Mouse (Mus musculus) kidney, postnatal 14 days (tissue): ENCODE results near the gene Fth1.
"Not testable (repeated sequence)": the region's sequence is repeated elsewhere in the genome, so short reads cannot be mapped to it uniquely, and the experiment has no call there.

Source experiments
- DNase-seq: peaks from one replicate; pipeline ENCODE4 v3.0.0; 2022; ENCODE audit warnings: mixed read lengths

Fth1 gene

DNA sequence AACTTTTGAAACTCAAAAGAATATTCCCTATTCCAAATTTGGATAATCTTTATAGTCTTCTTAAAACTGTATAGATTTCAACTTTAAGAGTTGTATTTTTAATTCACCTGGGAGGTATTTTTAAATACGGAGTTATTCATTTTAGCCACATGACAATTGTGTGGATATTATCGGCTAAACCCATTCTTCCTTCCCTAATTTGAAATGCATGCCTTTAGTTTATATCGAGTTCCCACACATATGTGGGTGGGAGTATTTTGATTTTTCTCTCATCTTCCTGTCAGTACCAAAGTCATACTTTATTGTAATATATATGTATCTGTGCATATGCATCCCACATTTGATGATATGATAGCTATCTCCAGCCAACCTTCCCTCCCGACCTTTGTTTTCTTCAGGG is at the start of gene Fth1:
Gene Fth1, plus strand, starts transcription at position 341 of the 400 bp plus-strand sequence.
- no peak for DNase-seq

DNA sequence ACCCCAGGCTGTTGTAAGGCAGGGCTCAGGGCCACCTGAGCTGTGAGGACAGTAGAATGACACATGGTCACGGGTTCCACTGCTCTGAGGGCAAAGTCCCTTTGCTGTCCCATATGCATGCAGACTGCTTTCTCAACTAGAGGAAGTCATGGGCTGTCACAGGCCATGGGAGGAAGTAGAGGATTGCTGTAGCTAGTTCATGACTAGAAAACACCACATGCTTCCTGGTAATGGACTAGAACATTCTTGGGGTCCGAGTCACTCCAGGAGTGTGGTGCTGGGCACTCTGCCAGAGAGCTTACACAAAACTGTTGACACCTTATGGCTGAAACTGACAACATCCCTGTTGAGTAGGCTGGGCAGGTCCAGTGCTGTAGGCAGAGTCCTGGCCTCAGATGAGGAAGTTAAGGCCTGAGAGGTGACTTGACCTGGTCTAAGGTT is 49.2 kb upstream of the Fth1 start:
- not testable (repeated sequence) for DNase-seq

DNA sequence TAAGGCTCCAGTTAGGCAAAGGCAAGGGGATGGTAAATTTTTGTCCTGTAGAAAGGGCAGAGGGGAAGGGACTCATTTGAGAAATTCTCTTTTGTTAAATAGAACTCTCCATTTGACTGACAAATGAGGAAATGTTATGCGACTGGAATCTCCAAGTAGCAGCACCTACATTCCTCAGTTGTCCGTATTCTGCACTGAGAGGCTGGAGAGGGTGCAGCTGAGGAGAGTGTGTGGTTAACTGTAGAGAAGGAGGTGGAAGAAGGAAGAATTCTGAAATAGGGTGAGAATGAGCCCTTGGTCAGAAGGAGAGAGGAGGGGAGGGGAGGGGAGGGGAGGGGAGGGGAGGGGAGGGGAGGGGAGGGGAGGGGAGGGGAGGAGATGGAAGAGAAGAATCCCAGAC is 46.5 kb upstream of the Fth1 start:
- DNase-seq: no peak

DNA sequence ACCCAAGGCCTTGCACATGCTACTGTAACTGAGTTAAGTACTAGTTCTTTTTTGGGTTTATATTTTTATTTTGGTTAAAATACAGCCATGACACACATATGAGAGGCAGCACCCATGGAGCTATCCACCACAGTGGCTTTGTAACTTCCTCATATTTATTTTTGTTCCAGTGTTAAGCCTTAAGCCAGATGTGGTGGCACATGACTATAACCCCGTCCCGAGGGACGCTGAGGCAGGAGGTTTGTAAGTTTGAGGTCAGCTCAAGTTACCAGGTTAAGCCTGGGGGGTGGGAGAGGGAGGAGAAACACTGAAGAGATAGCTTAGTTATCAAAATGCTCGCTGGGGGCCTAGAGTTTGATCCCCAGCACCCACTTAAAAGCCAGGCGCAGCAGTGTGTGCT is 43.8 kb upstream of the Fth1 start:
- no peak for DNase-seq

DNA sequence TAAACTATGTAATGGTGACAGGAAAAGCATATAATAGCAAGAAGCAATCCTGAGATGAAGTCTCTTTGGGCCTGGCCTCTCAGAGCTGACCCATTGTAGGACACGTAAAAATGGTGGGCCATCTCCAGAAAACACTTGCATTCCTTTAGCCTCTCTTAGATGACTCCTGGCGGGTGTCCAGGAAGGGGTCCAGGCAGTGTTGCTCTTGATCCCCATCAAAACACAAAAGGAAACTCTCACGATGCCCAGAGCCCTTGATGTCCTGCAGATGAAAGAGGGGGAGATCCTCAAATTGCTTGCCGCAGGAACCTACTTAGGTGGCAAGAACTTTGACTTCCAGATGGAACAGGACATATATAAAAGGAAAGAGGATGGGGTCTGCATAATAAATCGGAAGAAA is 43.0 kb upstream of the Fth1 start:
- no peak for DNase-seq

DNA sequence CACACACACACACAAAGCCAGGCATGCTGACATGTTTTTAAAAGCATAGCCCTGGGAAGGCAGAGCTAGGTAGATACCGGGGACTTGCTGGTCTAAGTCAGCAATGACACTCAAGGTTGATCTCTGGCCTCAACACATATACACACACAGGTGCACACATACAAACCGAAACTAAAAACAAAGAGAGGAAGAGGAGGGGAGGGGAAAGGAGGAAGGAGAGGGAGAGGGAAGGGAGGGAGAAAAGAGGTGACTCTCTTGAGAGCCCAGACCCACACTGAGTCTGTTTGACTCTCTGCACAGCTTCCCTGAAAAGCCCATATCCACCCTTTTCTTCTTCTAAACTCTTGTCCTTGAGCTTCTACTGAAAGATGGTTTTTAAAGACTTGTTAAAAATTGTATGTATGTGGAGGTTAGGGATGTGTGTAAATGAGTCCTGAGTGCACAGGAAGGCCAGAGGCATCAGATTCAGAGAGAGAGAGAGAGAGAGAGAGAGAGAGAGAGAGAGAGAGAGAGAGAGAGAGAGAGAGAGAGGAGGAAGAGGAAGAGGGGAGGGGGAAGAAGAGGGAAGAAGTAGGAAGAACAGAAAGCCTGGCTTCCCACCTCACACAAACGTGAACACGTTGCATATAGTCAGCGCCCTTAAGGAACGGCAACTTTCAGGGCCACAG is 42.1 kb upstream of the Fth1 start:
- DNase-seq: no peak

DNA sequence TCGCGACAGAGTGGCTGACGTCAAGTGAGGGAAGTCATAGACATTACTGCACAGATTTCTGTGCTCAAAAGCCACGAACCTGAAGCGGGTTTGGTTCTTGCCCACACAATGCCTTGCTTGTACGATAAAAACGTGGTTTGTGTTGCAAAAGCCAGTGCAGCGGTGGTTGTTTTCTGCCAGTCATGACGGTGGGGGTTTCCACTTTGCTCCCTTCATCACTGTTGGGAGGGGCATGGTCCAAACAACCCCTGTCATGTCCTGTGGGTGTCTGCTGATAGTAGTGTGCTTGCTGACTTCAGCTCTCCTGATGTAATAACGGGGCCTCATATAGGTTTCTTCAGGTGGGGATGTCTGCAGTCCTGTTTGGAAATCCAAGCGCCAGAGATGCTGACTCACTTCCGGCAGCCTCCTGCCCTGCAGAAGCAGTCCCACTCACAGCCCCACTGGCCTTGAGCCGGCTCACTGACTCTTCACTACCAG is 41.5 kb upstream of the Fth1 start:
- no peak for DNase-seq

DNA sequence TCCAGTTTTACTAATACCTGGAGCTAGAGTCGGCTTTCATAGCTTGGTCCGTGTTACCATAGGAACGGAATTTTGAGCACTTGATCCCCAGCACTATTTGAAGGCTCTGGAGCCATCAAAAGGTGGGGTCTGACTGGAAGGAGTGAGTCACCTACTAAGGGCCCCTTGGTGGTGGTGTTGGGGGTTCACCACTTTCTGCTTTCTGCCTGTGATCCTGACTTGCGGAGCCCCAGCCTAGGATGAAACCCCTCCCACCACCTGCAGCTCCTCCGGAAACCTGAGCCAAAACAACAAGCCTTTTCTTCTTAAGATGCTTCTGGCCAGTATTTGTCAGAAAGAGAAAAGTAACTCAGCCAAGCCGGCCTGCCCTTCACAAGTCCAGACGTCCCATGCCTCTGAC is 40.6 kb upstream of the Fth1 start:
- DNase-seq: no peak

DNA sequence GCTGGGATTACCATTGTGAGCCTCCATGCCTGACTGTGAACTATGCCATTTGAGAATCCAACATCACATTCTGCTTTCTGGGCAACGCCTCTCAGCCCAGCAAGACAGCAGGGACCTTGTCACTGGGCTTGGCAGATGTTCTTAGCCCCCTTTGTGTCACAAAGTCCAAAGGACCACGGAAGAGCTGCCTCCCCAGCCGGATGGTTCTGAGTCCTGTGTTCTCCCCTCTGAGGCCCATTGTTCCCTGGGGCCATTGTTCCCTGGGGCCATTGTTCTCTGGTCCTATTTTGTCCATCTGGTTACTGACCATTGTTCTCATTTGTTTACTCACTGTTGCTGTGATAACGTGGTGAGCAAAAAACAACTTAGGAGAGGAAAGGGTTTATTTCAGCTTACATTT is 39.5 kb upstream of the Fth1 start:
- DNase-seq: no peak

DNA sequence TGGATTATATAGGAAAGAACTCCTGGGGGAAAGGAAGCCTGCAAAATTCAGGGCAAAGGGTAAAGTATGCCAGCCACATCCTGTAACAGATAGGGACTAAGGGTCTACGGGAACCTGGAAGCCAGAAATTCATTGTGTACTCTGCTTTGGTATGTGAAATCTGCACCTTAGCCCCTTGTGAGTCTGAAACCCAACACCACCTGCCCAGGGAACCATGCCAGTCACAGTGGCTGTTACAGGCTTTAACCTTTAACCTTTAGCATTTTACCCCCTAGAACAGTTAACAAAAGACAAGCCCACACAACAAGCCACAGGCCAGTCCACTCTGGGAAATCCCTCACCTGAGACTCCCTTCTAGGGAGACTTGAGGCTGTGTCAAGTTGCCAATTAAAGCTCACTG is 38.6 kb upstream of the Fth1 start:
- peak; percentile 27 for DNase-seq

DNA sequence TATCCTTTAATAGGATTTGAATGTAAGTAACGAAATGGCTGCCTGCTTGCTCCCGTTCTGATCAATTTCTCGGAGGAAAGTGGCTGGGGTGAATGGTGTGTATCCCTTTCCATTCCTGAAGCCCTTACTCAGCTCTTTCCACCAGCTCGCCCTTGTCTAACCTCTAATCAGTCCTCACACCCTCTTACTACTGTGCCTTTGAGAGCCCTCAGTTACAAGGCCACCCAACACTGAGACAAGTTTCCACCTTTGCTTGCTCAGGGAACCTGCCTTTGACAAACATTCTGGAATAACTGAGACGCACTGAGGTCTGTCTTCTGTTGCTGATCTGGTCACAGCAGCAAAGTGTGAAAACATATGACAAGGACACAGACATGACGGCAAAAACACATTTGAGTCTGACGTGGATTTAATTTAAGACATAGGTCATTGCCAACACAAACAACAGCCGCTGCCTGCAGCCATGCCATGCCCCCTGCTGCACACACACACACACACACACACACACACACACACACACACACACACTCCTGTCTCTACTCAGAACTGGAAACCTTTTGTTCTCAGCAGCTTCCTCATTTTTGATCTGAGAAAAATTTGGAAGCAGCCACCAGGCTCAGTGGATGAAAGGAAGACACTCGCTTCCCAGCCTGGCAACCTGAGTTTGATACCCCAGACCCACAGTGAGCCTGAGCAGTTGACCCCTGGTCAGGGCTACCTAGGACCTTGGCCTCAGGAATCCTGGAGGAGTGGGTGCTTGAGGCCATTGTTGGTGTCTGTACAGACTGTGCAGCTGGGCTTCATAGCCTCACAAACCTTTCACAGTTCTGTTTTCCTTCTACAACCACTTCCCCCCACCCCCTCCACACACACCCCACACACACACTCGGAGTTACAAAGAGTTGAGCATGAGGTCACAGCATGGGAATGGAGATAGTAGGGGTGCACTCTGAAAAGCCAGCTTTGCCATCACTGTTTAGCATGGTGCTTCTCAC is 37.6 kb upstream of the Fth1 start:
- peak; percentile 38 for DNase-seq

DNA sequence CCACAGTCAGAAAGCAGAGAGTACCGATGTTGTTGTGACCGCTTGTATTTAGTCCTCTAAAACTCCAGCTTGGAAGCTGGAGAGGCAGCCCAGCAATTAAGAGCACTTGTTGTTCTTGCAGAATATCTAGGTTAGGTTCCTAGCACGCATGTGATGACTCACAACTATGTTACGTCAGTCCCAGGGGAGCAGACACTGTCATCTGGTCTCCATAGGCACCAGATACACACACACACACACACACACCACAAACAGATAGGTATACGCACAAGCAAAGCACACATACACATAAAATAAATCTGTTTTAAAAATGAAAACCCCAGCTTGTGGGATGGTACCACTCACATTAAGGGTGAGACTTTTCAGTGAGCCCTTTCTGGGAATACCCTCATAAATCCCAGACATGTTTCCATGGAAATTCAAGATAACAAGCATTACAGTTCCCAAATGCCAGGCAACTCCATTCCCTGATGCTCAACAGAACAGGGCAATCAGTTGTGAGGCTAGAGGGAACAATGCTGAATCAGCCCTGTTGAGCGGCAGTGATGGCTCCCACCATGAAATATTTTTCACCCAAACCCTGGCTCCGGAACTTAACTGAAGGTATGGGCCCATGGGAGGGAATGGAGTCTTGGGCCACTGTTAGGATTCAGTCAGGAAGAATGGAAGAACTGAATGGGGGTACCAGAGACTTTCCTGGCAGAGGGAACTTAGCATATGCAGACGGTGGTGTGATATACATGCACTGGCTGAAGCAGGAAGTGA is 34.4 kb upstream of the Fth1 start:
- DNase-seq: no peak

DNA sequence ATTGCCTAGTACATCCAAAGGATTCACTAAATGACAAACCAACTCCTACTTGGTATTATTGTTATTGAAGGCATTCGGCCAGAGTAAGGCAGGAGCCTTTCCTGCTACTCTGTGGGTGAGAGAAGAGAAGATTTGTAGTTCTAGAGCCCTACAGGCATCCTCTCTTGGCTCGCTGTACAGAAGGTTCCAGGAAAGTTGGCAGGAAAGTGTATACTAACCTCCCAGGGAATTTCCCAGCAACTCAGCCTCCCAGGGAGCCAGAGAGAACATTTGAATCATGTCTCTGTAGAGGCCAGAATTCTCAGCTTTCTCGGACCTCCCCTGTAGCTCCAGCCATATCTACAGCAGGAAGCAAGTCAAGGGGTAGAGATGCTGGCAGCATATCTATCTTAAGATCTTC is 33.4 kb upstream of the Fth1 start:
- peak; percentile 38 for DNase-seq

DNA sequence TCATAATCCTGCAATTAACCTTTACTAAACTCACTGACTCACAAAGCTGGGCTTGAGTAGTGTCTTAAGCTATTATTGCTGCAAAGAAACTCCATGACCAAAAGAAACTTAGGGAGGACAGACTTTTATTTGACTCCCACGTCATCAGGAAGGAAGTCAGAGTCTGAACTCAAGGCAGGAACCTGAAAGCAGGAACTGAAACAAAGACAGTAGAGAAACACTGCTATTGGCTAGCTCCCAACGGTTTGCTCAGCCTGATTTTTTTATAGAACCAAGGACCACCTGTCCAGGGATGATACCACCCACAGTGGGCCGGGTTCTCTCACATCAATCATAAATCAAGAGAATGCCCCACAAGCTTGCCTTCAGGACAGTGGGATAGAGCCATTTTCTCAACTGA is 28.0 kb upstream of the Fth1 start:
- no peak for DNase-seq

DNA sequence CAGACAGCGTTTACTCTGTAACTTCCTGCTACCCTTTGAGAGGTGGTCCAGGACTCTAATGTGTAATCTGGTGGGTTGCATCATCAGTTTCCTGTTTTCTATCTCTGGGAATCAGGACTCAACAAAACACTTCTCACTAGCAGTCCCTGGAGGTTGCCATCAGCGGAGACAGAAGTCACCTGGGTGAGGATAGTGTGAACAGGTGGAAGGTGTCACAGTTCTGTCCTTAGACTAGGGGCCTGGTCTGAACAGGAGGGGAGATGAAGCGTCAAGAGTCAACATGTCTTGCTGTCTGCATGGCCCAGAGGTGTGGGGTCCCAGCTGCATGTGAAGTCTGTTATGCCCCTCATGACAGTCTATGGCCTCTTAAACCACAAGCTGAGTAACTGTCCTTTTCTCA is 27.5 kb upstream of the Fth1 start:
- DNase-seq: no peak

DNA sequence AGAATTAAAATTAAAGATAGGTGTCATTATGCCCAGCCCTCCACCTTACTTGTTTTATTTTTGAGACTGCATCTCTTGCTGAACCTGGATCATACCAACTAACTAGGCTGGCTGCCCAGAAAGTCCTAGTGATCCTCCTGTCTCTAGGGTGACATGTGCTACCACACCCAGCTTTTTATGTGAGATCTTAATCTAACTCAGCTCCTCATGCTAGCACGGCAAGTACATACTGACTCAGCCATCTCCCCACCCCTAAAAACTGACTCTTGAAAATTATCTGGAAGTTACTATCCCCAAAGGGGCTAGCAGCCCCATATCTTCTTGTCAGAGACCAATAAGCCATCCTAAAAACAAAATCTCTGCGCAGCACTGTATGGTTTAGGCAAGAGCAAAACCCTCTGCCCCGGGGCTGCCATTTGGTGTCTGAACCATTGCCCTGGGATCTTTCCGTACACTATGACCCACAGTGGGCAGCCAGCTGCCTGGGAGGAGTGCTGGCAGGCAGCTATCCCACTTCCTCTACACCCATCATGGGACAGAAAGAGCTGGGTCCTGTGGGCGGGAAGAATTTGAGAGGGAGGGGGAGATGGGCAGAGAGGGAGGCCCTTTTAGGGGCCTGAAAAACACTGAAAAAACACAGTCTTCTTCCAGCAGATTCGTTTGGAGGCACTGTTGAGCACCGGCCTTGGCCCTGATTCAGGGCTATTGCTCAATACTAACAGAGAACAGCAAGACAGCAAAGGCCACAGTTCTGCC is 26.2 kb upstream of the Fth1 start:
- peak; percentile 87 for DNase-seq

DNA sequence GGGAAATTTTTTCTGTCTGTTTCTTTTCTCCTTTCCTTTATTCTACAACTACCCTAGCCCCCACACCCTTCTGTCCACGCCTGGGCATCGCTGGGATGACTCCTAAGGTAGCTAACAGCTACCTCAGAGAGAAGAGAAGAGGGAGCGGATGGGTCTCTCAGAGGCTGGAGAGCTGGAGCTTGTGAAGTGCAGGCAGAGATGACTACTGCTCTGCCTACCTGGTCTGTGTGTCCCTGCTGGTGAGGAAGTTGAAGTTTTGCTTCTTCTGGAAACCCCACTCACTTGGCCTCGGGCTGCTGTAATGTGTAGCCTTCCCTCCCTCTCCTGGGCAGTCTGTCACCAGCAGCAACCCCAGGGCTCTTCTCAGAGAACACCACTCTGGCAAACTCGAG is 25.6 kb upstream of the Fth1 start:
- peak; percentile 16 for DNase-seq

DNA sequence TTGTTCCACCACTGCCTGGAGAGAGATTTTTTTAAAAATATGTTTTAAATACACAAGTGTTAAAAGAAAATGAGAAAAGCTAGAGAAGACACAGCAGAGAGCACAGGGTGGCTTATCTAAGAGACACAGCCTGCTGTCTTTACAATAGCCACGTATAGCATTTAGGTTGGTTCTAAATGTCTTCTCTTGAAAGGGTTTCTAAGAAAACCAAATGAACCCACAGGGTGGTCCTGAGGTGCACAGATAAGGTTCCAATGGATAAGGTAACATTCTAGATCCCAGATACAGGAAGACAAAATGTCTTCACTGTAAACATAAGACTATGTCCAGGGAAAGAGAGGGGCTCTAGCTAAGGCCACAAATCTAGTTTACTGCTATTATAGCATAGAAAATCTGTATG is 25.0 kb upstream of the Fth1 start:
- DNase-seq: no peak

DNA sequence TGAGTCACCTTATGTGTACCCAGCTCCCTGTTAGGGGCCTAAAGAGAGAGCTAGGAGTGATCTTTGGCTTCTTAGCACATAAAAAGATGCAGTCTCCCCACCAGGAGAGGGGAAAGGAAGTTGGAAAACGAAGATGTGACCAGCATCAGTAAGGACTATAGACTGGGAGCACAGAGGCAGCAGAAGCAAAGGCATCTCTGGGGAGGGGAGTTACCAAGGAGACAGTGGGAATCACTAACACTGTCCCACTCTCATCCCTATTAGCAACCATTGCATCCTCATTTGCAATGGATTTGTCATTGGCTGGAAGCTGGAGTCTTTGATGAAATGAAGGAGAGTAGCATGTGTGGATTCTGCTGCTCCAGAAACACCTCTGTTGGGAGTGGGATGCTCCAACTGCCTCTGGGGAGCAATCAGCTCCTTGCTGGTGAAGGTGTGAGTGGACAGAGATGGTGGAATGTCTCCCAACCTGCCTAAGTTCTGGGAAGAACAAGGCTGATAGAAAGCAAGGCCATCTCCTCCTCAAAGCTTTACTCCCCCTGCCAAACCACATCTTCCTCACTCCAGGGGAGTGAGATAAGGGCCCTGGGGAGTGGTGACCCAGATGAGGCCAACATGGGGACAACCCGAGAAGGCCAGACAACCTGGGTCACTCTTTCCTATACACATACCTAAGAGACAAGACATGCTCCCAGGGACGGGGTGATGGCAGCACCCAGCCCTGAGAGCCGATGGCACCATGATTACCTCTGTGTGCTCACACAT is 23.6 kb upstream of the Fth1 start:
- DNase-seq: no peak

DNA sequence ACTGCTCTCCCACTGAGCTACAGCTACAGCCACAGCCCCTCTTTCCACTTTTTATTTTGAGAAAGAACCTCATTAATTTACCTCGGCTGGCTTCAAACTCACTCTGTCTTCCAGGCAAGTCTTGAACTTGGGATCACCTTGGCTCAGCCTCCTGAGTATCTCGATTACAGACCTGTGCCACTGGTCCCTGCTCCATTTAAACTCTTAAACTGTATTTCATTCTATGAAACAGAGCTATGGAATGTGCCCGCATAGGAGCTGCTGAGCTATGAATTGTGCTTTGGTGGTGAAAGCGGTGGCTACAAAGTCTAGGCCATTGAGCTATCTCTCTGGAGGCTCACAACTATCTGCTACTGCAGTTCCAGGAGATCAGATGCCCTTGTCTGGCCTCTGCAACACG is 22.4 kb upstream of the Fth1 start:
- no peak for DNase-seq

DNA sequence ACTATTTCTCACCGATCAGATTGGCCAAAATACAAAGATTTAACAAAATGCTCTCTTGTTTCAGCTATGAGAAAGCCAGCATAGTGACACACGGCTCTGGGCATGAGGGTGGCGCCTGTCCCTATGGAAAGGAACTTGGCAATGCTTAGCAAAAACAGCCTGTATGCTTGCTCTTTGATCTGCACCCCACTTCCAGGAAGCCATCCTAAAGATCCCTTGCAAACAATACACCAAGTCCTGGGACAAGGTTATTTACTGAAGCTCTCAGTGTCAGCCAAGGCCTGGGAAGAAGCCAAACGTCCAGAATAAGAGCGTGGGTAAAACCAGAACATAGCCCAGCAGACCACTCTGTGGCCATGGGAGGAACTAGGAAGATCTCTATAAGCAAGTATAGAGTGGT is 19.6 kb upstream of the Fth1 start:
- DNase-seq: no peak
